Mouse (Mus musculus): ENCODE data around the gene Snapc4. TPM values are rescaled to one million over a fixed set of nuclear protein-coding genes. Genes with fewer than 3 reads are reported as not detected.

Snapc4 gene
- polyA plus RNA-seq, 1 experiment from 2014 or later, result 18.3 TPM

DNA sequence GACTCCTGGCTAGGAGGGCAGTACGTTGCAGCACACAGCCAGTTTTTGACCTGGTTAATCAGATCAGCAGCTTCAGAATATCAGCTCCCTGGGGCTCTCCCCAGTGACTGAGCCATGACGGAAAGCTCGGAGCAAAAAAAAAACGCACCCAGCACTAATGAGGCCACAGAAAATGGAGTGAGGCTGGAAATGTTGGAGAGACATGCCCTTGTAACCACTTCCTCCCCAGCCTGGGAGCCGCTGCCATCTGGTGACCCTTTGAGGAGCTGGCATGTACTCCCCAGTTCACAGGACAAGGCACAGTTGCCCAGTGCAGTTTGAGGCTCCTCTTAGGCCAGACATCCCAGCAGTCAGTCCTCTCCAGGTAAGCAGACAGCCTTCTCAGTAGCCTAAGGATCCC, 29.6 kb upstream of the Snapc4 start:
- Histone ChIP-seq H3K27ac (replicated peaks in 1 of 2; ENCODE audit: control insufficient read depth in 1 of 2, insufficient read depth in 1 of 2, low read depth in 2 of 2, low read length in 2 of 2) (no peak overlapping the region), H3K4me2 (ENCODE audit: low read length) (no peak overlapping the region), H3K36me3 (ENCODE audit: control insufficient read depth, insufficient read depth, low read length) (peaks cover 60% of the 10 kb centered on the region), H3K4me3 (ENCODE audit: control insufficient read depth in 1 of 2, insufficient read depth in 1 of 2, low read depth in 1 of 2, low read length in 2 of 2) (no peak overlapping the region), H3K4me1 (ENCODE audit: control insufficient read depth in 2 of 2, insufficient read depth in 2 of 2, low read length in 2 of 2) (peaks cover 14 to 28% of the 10 kb centered on the region in 2 experiments; a peak in 3 of 4 replicates), H3K9me3 (ENCODE audit: control insufficient read depth, low read length) (no peaks in the 10 kb centered on the region), H3K27me3 (ENCODE audit: control insufficient read depth, insufficient read depth, low read length) (no peaks in the 10 kb centered on the region), H3K9ac (ENCODE audit: low read length) (no peak overlapping the region)
- WGBS, result 57% methylated on average over 5 of the region's 5 CpGs
- ATAC-seq (ENCODE audit: insufficient number of reproducible peaks, insufficient read depth, low FRiP score, low read depth), result no peak

DNA sequence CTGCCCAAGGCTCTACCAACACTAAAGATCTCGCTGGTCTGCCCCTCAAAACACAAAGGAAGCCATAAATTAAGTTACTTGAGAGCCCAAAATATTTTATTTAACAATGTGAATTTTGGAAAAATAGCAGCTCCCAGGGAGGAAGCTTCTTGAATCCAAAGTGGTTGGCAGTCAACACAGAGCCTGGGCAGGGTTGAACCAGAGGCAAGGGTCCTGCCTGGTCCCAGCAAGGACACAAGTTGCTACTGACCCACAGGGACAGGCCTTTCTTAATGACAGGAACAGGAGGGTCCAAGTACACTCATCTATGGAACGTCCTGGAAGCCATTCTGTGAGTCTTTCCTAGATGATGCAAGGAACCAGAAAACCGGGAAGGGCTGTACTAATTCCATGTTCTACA, 28.9 kb upstream of the Snapc4 start:
- WGBS, result 60% methylated on average over 3 of the region's 3 CpGs
- Histone ChIP-seq H3K4me2 (ENCODE audit: low read length) (peak overlapping the region; percentile 95), H3K4me1 (ENCODE audit: control insufficient read depth in 2 of 2, insufficient read depth in 2 of 2, low read length in 2 of 2) (peaks cover 14 to 28% of the 10 kb centered on the region in 2 experiments; a peak in 3 of 4 replicates), H3K36me3 (ENCODE audit: control insufficient read depth, insufficient read depth, low read length) (peaks cover 53% of the 10 kb centered on the region), H3K27me3 (ENCODE audit: control insufficient read depth, insufficient read depth, low read length) (no peaks in the 10 kb centered on the region), H3K9ac (ENCODE audit: low read length) (no peak overlapping the region), H3K9me3 (ENCODE audit: control insufficient read depth, low read length) (no peaks in the 10 kb centered on the region), H3K4me3 (ENCODE audit: control insufficient read depth in 1 of 2, insufficient read depth in 1 of 2, low read depth in 1 of 2, low read length in 2 of 2) (peak overlapping the region in 1 of 2 experiments; percentile 94; a peak in 1 of 4 replicates), H3K27ac (replicated peaks in 1 of 2; ENCODE audit: control insufficient read depth in 1 of 2, insufficient read depth in 1 of 2, low read depth in 2 of 2, low read length in 2 of 2) (no peak overlapping the region)
- no peak for ATAC-seq (ENCODE audit: insufficient number of reproducible peaks, insufficient read depth, low FRiP score, low read depth)

DNA sequence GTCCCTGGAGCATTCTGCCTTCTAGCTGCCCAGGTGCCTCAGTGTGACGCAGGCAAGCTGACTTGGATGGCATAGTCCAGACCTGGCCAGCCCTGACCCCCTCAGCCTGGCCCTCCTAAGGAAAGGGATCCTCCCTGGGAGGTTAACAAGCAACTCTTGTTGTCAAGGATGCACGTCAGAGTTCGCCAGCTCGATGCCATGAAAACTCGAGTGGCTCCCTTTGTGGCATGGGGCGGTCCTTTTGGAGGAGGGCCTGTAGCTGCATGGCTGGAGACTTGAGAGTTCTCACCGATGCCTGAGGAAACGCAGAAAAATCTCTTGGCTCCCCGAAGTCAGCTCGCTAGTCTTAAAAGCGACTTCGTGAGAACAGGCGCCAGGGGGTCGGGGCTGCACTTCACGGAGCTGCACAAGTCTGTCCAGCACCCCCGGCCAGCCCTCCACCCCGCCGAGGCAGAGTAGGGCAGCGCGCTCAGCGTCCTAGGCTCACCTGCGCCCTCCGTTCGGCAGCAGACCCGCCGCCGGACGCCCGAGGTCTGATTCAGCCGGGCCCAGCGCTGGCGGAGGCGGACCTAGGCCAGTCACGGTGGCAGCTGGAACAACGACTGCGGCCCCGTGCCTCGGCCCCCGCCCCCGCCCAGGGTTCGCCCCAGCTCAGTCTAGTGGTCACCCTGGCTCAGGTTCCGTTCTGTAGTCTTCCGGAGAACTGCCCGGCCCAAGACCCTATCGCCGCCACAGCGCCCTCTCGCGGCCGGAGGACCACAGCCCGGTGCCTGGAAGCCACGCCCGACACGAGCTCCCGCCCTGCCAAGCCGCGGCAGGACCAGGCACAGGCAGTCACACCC, 28.3 kb upstream of the Snapc4 start, which contains the start of gene Inpp5e:
Gene Inpp5e, minus strand, starts transcription at position 689 of the 842 bp plus-strand sequence.
- Histone ChIP-seq H3K27ac (replicated peaks in 1 of 2; ENCODE audit: control insufficient read depth in 1 of 2, insufficient read depth in 1 of 2, low read depth in 2 of 2, low read length in 2 of 2) (peak within 1 kb of the TSS; percentile 46 to 83), H3K4me3 (ENCODE audit: control insufficient read depth in 1 of 2, insufficient read depth in 1 of 2, low read depth in 1 of 2, low read length in 2 of 2) (peak within 1 kb of the TSS; percentile 94 to 98), H3K4me1 (ENCODE audit: control insufficient read depth in 2 of 2, insufficient read depth in 2 of 2, low read length in 2 of 2) (peaks cover 14 to 28% of the 10 kb centered on the region in 2 experiments; a peak in 3 of 4 replicates), H3K9ac (ENCODE audit: low read length) (peak within 1 kb of the TSS; percentile 97), H3K9me3 (ENCODE audit: control insufficient read depth, low read length) (no peaks in the 10 kb centered on the region), H3K4me2 (ENCODE audit: low read length) (peak within 1 kb of the TSS; percentile 95), H3K27me3 (ENCODE audit: control insufficient read depth, insufficient read depth, low read length) (no peaks in the 10 kb centered on the region), H3K36me3 (ENCODE audit: control insufficient read depth, insufficient read depth, low read length) (peaks cover 47% of the 10 kb centered on the region)
- ATAC-seq (ENCODE audit: insufficient number of reproducible peaks, insufficient read depth, low FRiP score, low read depth), result peak; percentile 91
- under 1% methylated on average over 57 of the region's 57 CpGs for WGBS

DNA sequence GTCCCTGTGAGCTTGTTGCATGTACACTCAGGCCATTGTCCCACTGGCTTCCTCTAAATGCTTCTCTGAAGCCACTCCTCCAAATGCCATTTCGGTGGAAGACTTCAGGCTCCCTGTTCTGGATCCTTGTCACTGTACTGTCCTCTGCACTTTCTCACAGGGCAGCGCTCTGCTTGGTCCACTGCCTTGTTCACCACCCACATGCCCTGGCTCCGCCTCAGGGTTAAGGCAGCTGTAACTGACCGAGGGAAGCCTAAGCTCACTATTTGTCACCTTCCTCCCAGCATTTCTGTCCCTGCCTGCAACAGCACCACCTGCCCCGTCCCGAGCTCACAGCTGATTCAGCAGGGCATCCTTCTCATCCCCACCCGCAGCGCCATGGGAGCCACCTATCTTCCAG, 22.9 kb upstream of the Snapc4 start:
- ATAC-seq (ENCODE audit: insufficient number of reproducible peaks, insufficient read depth, low FRiP score, low read depth), result no peak
- Histone ChIP-seq H3K27ac (replicated peaks in 1 of 2; ENCODE audit: control insufficient read depth in 1 of 2, insufficient read depth in 1 of 2, low read depth in 2 of 2, low read length in 2 of 2) (no peak overlapping the region), H3K9me3 (ENCODE audit: control insufficient read depth, low read length) (no peaks in the 10 kb centered on the region), H3K4me3 (ENCODE audit: control insufficient read depth in 1 of 2, insufficient read depth in 1 of 2, low read depth in 1 of 2, low read length in 2 of 2) (no peak overlapping the region), H3K4me1 (ENCODE audit: control insufficient read depth in 2 of 2, insufficient read depth in 2 of 2, low read length in 2 of 2) (peaks cover 12 to 27% of the 10 kb centered on the region in 2 experiments; a peak in 3 of 4 replicates), H3K27me3 (ENCODE audit: control insufficient read depth, insufficient read depth, low read length) (no peaks in the 10 kb centered on the region), H3K36me3 (ENCODE audit: control insufficient read depth, insufficient read depth, low read length) (peaks cover 45% of the 10 kb centered on the region), H3K4me2 (ENCODE audit: low read length) (no peak overlapping the region), H3K9ac (ENCODE audit: low read length) (no peak overlapping the region)
- WGBS, result 69% methylated on average over 8 of the region's 8 CpGs

DNA sequence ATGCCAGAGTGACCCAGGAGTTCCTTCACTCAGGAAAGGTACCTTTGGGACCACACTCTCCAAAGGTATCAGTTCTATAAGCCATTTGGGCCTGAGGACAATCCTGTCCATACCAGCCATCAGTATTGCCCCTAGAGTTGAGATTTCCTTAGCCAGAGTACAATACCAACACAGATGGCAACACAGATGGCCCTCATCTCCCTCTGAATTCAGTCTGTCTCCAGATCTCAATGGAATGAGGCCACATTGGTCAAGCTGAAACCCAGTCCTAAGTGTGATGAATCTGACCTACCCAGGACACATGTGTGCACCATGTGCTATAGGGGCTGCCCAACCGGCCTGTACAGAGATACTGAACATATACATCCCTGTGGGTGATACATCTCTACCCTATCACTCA, 21.8 kb upstream of the Snapc4 start:
- peaks cover 55% of the 10 kb centered on the region for H3K36me3 ChIP-seq (ENCODE audit: control insufficient read depth, insufficient read depth, low read length)
- H3K4me2 ChIP-seq (ENCODE audit: low read length), result no peak overlapping the region
- H3K27me3 ChIP-seq (ENCODE audit: control insufficient read depth, insufficient read depth, low read length), result no peaks in the 10 kb centered on the region
- no peak overlapping the region for H3K9ac ChIP-seq (ENCODE audit: low read length)
- no peak overlapping the region for H3K27ac ChIP-seq (replicated peaks in 1 of 2; ENCODE audit: control insufficient read depth in 1 of 2, insufficient read depth in 1 of 2, low read depth in 2 of 2, low read length in 2 of 2)
- H3K9me3 ChIP-seq (ENCODE audit: control insufficient read depth, low read length), result no peaks in the 10 kb centered on the region
- H3K4me1 ChIP-seq (ENCODE audit: control insufficient read depth in 2 of 2, insufficient read depth in 2 of 2, low read length in 2 of 2), result peaks cover 6 to 16% of the 10 kb centered on the region in 2 experiments; a peak in 3 of 4 replicates
- no peak overlapping the region for H3K4me3 ChIP-seq (ENCODE audit: control insufficient read depth in 1 of 2, insufficient read depth in 1 of 2, low read depth in 1 of 2, low read length in 2 of 2)
- ATAC-seq (ENCODE audit: insufficient number of reproducible peaks, insufficient read depth, low FRiP score, low read depth), result no peak
- WGBS, result 82% methylated on average over 1 of the region's 1 CpGs

DNA sequence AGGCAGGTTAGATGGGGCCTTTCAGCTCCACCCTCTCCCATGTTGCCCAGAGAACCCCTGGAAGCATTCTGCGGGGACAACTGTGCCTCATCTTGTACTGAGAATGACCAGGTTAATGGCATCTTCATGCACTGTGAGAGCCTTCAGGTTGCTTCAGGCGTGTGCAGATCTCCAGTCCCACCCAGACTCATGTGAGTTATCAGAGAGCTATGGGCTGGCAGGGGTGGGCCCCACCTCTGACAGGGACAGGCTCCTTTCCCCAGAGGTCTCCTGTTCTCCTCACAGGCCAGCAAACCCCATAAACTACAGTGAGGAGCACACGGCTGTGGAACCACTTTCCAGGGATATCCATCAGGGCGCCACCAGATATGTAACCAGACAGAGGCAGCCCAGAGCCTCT, 20.6 kb upstream of the Snapc4 start:
- Histone ChIP-seq H3K9ac (ENCODE audit: low read length) (no peak overlapping the region), H3K36me3 (ENCODE audit: control insufficient read depth, insufficient read depth, low read length) (peaks cover 62% of the 10 kb centered on the region), H3K9me3 (ENCODE audit: control insufficient read depth, low read length) (no peaks in the 10 kb centered on the region), H3K27ac (replicated peaks in 1 of 2; ENCODE audit: control insufficient read depth in 1 of 2, insufficient read depth in 1 of 2, low read depth in 2 of 2, low read length in 2 of 2) (no peak overlapping the region), H3K27me3 (ENCODE audit: control insufficient read depth, insufficient read depth, low read length) (no peaks in the 10 kb centered on the region), H3K4me3 (ENCODE audit: control insufficient read depth in 1 of 2, insufficient read depth in 1 of 2, low read depth in 1 of 2, low read length in 2 of 2) (no peak overlapping the region), H3K4me2 (ENCODE audit: low read length) (no peak overlapping the region), H3K4me1 (ENCODE audit: control insufficient read depth in 2 of 2, insufficient read depth in 2 of 2, low read length in 2 of 2) (peaks cover 0 to 4% of the 10 kb centered on the region in 2 experiments; a peak in 2 of 4 replicates)
- 85% methylated on average over 4 of the region's 4 CpGs for WGBS
- no peak for ATAC-seq (ENCODE audit: insufficient number of reproducible peaks, insufficient read depth, low FRiP score, low read depth)

DNA sequence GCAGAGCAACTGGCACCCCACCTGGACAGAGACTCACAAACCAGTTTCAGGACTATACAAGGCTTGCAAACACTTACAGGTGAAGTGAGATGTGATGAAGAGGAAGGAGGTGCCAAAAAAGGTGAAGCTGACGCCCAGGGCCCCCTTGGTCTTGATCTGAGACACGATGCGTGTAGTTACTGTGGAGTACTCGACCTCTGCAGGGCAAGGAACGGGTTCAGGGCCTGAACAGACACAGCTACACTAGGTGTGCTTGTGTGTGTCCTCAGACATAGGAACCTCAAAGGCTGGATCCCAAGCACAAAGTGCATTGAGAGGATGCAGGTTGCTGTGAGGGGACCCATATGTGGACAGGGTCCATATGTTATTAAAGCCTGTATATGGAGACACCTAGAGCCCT, 19.8 kb upstream of the Snapc4 start:
- Histone ChIP-seq H3K4me3 (ENCODE audit: control insufficient read depth in 1 of 2, insufficient read depth in 1 of 2, low read depth in 1 of 2, low read length in 2 of 2) (no peak overlapping the region), H3K27me3 (ENCODE audit: control insufficient read depth, insufficient read depth, low read length) (no peaks in the 10 kb centered on the region), H3K4me1 (ENCODE audit: control insufficient read depth in 2 of 2, insufficient read depth in 2 of 2, low read length in 2 of 2) (no peaks in the 10 kb centered on the region), H3K9me3 (ENCODE audit: control insufficient read depth, low read length) (no peaks in the 10 kb centered on the region), H3K4me2 (ENCODE audit: low read length) (no peak overlapping the region), H3K9ac (ENCODE audit: low read length) (no peak overlapping the region), H3K36me3 (ENCODE audit: control insufficient read depth, insufficient read depth, low read length) (peaks cover 69% of the 10 kb centered on the region), H3K27ac (replicated peaks in 1 of 2; ENCODE audit: control insufficient read depth in 1 of 2, insufficient read depth in 1 of 2, low read depth in 2 of 2, low read length in 2 of 2) (no peak overlapping the region)
- WGBS, result 88% methylated on average over 5 of the region's 5 CpGs
- no peak for ATAC-seq (ENCODE audit: insufficient number of reproducible peaks, insufficient read depth, low FRiP score, low read depth)
